Mouse (Mus musculus): Measurements from ENCODE around the gene Wdr46.

The Wdr46 gene

DNA sequence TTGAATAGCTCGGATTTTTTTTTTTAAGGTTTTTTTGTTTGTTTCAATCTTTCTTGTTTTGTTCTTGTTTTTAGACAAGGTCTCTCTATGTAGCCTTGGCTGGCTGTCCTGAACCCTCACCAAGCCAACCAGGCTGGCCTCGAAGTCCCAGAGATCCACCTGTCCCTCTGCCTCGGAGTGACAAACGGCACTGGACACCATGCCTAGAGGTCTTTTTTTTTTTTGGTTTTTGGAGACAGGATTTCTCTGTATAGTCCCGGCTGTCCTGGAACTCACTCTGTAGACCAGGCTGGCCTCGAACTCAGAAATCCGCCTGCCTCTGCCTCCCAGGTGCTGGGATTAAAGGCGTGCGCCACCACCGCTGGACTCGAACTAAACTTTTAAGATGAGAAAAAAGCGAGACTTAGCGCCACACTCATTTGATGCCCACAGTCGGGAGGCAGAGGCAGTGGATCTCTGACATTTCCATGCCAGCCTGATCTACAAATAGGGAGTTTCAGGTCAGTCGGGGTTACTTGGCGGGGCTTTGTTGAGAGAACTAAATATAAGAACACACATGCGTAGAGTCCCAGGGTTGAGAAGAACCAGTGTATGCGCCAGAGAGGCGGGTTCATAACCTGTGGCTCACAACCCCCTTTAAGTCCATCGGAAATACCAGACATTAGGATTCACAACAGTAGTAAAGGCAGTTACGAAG is 12.1 kb upstream of the Wdr46 start:
- DNase-seq (ENCODE audit: low read depth, low spot score): no peak

DNA sequence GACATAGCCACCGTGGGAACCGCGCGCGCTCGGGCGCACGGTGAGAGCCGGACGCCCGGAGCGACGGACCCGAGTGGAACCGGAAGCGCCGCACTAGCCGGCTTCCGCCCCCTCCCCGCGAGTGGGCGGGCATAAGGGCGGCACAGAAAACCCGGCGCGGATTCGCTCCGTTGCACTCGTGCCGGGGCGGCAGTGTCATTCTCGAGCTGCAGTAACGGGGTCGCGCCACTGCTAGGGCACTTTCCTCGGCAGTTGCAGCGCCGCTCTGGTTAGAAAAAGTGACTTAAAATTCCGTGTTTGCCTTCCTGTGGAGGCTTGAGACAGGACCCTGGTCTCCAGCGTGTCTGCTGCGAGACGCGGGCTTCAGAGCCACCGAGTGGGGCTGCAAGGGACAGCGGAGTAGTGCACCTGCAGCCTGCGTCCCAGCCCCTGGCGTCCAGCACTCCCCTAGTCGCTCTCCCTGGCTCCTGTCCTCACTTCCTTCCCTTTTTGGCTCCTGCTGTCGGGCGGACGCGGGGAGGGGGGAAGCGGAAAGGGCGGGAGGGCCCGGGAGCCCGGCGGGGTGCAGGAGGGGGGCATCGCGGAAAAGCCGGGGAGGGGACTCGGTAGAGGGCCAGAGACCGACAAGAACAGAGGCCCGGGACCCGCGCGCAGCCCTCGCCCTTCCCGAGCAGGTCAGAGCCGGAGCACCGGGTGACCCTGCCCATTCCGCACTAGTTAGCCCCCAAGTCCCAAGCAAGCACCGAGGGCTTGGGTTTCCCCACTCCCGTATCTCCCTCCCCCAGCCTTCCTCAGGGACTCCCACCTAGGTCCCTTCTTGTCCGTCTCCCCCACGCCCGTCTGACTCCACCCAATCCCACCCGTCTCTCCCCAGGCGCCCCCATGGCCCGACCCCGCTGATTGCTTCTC is 10.8 kb upstream of the Wdr46 start, which contains the start of gene Rgl2:
Gene Rgl2, plus strand, starts transcription at position 173 of the 909 bp plus-strand sequence.
- peak; percentile 94 for DNase-seq (ENCODE audit: low read depth, low spot score)

DNA sequence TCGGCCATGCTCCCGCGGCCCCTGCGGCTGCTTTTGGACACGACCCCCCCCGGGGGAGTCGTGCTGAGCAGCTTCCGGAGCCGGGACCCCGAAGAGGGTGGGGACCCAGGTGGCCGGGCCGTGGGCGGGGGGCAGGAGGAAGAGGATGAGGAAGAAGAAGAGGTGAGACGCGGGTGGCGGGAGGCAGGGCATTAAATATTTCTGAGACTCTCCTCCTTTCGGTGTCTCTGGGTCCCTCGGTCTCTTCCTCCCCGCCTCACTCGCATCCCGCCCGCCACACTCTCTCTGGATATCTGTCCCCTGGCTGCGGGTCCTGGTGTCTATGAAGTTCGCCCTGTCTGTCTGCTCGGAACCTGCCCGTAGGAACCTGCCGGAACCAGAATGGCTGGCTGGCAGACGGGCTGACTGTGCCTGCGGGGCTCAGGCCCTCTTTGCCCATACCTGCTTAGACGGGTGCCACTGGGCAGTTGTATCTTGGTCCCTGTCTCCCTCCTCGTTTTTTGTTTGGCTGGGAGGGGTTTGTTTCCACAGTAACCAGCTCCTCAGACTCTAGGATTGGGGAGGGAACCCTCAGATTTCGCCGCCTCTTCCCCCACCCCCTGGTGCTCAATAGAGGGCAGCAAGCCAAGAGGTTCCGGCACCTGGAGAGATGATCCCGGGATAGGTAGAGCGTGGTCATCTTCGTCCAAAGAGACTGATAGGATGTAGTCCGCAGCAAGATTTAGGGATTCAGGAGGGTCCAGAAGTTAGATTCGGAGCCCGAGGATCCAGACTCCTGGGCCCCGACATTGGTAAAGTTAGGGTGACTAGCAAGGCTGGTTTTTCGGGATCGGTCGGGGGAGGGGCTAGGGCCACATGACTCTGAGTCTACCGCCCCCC is 9.9 kb upstream of the Wdr46 start:
- DNase-seq (ENCODE audit: low read depth, low spot score): peak; percentile 96

DNA sequence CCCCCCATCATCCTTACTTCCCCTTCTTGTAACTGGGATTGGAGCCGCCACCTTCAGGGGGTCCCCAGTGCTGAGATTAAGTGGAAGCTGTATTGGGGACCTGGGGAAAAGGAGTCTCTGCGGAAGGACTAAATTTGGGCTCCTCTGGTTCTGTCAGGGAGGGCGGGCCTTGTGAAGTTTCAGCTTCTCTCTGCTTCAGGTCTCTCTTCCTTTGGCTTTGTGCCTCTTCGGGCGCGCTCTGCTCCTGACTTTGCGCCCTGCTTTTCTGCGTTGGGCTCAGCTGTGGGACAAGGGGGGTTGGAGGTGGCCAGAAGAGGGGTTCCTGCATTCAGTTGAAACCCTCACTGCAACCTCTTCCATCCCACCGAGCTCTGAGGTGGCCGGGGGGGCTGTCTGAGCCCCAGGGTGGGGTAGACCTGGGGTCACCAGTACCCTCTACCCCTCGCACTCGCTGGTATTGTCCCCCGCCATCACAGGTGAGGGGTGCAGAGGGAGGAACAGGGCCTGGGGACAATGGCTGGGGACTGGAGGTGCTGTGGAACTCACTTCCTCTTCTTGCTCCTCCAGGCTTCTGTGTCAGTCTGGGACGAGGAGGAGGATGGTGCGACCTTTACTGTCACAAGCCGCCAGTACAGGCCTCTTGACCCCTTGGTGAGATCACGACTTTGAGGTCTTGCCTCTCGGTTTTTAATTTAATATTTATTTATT is 9.1 kb upstream of the Wdr46 start:
- DNase-seq (ENCODE audit: low read depth, low spot score): no peak

DNA sequence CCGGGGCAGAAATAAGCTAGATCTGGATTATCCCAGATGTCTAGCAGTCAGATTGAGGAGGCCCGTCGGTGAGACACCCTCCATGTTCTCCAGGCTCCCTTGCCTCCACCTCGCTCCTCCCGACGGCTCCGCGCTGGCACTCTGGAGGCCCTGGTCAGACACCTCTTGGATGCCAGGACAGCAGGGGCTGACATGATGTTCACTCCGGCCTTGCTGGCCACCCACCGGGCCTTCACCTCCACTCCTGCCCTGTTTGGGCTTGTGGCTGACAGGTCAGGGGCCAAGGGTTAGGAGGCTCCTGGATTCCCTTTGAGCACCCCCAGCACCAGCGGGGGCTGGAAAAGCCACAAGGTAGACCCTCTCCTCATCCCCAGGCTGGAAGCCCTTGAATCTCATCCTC is 8.5 kb upstream of the Wdr46 start:
- no peak for DNase-seq (ENCODE audit: low read depth, low spot score)

DNA sequence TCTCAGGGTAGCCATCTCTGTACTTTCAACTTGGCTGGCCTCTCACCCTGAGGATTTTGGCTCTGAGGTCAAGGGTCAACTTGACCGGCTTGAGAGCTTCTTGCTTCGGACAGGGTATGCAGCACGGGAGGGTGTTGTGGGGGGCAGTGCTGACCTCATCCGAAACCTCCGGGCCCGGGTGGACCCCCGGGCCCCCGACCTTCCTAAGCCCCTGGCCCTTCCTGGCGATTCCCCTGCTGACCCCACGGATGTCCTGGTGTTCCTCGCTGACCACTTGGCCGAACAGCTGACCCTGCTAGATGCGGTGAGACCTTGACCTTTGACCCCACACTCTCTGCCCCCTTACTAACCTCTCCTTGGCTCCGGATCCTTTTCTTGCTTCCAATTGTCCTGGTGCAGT is 8.0 kb upstream of the Wdr46 start:
- no peak for DNase-seq (ENCODE audit: low read depth, low spot score)

DNA sequence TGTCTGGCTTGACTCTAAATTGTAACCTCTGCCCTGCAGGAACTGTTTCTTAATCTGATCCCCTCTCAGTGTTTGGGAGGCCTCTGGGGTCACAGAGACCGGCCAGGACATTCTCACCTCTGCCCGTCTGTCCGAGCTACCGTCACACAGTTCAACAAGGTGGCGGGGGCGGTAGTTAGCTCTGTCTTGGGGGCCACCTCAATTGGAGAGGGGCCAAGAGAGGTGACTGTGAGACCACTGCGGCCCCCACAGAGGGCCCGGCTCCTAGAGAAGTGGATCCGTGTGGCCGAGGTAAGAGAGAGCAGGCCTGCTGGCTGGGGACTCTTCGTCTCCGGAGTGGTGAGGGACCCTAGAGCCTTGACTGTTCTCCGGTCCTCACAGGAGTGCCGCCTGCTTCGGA is 7.5 kb upstream of the Wdr46 start:
- no peak for DNase-seq (ENCODE audit: low read depth, low spot score)

DNA sequence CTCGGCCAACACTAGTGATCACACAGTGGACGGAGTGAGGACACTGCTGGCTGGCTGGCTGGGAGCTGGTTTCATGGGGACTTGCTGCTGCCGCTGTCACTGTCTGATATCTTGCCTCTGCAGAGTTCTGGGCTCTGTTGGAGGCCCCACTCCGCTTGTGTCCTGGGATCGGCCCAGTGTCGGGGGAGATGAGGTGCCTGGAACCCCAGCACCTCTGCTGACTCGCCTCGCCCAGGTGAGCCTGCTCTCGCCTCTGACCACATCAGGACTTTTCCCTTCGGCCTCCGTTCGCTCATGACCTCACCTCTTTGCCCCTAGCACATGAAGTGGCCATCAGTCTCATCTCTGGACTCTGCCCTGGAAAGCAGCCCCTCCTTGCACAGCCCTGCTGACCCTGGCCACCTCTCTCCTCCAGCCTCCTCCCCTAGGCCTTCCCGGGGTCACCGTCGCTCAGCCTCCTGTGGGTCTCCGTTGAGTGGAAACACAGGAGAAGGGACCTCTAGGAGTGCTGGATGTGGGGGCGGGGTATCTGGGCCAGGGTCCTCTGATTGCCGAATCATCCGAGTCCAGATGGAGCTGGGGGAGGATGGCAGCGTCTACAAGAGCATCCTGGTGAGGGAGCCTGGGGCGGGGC is 4.9 kb upstream of the Wdr46 start:
- DNase-seq (ENCODE audit: low read depth, low spot score): no peak

DNA sequence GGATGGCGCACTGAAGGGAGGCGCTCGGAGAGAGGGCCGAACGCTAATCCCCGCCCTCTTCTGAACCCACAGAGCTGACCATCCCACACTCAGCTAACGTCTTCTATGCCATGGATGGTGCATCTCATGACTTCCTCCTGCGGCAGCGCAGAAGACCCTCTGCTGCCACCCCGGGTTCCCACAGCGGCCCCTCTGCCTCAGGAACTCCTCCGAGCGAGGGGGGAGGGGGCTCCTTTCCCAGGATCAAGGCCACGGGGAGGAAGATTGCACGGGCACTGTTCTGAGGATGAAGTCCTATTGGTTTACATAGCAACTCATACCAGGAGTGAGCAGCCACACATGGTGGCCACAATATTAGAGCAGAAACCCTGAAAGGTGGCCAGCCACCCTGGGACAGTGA is 3.5 kb upstream of the Wdr46 start:
- DNase-seq (ENCODE audit: low read depth, low spot score): no peak

DNA sequence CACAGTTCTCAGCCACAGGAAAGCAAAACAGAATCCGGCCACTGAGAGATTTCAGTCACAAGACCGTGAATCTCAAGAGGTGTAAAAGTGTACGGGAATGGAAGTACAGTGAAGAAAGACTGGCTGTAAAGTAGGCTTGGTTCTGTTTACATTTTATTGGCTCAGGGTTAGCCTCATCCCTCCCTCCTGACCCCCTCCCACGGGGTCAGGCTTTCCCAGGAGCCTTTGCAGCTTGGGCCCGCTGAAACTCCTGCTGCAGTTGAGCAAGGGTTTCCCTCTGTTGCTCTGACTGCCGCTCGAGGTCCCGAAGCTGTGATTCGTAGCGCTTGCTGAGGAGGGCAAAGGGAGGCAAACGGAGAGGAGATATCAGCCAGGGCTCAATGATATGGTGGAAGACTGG is 1.7 kb upstream of the Wdr46 start:
- peak; percentile 61 for DNase-seq (ENCODE audit: low read depth, low spot score)

DNA sequence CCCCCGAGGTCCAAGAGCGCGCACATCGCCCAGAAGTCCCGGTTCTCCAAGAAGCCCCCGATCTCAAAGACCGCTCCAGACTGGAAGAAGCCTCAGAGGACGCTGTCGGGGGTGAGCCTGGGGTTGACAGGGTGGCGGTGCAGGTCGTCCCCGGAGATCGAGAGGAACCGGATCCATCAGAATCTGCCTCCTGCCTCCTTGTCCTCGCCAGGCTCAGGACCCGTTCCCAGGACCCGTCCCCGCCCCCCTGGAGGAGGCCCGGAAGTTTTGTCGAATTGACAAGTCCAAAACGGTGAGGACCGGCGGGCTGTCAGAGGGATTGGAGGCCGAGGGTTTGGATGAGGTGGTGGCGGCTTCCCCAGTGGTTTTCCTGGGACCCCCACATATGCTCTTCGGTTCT is 521 bp downstream of the Wdr46 start:
- DNase-seq (ENCODE audit: low read depth, low spot score): peak; percentile 67

DNA sequence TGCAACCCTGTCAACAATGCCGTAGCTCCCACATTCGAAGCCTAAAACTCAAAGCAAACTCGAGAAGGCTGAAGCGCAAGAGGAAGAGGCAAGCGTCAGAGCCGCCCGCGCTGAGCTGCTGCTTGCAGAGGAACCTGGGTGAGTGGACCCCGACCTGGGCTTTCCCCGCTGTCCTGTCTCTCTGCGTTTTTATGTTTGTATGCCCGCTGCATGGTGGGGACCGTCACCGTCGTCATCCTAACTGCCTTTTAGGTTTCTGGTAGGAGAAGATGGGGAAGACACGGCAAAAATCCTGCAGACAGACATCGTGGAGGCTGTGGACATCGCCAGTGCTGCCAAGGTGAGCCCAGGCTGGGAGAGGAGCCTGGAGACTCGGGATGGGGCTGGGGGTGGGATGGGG is 921 bp downstream of the Wdr46 start:
- DNase-seq (ENCODE audit: low read depth, low spot score): no peak

DNA sequence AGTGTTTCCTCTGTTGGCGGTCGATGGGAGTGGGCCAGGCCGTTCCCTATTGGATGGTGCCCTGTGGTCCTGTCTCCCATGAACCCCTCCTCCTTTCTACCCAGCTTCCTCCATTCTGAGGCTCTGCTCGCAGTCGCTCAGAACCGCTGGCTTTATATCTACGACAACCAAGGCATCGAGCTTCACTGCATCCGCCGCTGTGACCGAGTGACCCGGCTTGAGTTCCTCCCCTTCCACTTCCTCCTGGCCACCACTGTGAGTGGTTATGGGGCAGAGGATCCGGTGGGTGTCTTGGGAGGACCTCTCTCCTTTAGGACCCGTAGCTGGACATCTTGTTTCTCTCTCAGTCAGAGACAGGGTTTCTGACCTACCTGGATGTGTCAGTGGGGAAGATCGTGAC is 3.0 kb downstream of the Wdr46 start:
- no peak for DNase-seq (ENCODE audit: low read depth, low spot score)

DNA sequence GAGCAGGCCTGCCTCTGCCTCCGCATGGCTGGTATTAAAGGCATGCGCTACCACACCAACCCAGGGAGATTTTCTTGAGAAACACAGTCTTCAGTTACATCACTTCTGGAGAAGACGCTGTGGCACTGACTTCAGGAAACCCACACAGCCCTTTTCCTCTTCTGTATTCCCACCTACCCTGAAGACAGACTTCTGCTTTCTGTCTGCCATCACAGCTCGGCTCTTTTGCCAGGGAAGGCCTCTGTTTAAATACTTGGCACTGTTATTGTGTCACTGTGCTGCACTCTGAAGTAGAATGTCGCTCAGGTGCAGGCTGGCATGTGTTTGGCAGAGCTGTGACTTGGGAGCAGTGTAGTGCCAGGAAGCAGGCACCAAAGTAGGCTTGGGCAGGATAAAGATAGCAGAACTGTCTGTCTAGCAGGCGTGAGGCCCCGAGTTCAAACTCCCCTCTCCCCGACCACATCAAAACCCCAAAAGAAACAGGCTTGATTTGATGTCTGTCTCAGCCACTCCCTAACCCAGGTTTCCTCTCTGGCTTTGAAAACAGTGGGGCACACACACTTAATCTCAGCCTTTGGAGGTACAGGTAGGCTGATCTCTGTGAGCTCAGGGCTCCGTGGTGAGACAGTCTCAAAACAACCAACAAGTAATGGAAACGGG is 7.1 kb downstream of the Wdr46 start:
- DNase-seq (ENCODE audit: low read depth, low spot score): no peak

DNA sequence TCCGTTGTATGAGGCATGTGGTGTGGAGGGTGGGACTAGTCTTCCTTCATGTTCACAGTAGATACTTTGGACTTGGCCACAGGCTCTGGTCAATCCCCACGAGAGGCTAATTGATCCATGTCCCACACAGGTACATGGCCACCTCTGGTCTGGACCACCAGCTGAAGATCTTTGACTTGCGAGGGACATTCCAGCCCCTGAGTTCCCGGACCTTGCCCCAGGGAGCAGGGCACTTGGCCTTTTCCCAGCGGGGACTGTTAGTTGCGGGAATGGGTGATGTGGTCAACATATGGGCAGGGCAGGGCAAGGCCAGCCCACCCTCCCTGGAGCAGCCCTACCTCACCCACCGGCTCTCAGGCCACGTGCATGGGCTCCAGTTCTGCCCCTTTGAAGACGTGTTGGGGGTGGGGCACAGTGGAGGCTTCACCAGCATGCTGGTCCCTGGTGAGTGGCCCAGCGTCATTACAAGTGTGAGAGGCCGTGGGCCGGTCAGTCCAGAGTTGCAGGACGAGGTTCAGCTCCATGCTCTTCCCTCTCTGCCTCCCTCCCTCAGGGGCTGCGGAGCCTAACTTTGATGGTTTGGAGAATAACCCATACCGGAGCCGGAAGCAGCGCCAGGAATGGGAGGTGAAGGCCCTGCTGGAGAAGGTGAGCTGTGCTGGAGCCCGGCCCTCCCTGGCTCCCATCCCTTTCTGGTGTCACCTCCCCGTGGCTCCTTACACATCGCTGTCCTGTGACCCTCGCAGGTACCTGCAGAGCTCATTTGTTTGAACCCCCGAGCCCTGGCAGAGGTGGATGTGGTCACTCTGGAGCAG is 7.8 kb downstream of the Wdr46 start:
- DNase-seq (ENCODE audit: low read depth, low spot score): no peak

DNA sequence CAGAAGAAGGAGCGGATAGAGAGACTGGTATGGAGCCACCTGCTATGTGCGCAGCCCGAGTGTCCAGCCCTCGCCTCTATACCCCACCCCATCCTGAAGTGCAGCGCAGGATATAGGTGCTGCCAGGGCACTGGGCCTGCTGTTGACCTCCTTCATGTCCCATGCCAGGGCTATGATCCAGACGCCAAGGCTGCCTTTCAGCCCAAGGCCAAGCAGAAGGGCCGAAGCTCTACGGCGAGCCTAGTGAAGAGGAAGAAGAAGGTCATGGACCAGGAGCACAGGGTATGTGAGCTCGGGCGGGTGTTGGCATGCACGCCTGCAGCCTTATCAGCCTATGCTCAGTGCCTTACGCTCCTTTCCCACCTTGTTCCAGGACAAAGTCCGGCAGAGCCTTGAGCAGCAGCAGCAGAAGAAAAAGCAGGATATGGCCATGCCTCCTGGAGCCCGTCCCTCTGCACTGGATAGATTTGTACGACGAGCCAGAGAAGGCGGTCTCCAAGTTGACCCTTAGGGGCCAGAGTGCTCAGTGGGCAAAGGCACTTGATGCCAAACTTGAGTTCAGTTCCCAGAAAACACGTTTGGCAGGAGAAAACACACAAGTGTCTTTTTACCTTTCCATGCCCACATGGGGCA is 8.6 kb downstream of the Wdr46 start:
- DNase-seq (ENCODE audit: low read depth, low spot score): no peak

DNA sequence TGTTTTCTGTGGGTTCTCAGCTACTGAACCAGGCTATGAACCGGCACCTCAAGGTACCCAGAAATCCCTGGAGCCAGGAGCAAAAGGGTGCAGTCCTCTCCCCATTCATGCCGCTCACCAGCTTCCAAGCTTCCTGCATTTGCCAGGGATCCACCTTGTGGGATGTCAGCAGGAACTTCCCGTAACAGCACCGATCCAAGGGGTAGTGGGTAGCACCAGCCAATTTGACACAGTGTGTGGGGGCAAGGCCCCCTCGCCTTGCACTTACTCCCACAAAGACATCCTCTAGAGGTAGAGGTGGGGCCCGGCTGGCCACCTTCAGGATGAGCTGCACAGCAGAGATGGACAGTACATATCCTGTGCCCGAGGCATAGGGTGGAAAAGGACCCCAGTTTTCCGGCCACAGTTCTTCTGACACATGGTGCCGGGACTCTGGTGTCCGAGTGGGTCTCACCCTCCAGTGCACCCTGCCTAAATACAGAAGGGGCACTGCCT is 9.7 kb downstream of the Wdr46 start:
- no peak for DNase-seq (ENCODE audit: low read depth, low spot score)

DNA sequence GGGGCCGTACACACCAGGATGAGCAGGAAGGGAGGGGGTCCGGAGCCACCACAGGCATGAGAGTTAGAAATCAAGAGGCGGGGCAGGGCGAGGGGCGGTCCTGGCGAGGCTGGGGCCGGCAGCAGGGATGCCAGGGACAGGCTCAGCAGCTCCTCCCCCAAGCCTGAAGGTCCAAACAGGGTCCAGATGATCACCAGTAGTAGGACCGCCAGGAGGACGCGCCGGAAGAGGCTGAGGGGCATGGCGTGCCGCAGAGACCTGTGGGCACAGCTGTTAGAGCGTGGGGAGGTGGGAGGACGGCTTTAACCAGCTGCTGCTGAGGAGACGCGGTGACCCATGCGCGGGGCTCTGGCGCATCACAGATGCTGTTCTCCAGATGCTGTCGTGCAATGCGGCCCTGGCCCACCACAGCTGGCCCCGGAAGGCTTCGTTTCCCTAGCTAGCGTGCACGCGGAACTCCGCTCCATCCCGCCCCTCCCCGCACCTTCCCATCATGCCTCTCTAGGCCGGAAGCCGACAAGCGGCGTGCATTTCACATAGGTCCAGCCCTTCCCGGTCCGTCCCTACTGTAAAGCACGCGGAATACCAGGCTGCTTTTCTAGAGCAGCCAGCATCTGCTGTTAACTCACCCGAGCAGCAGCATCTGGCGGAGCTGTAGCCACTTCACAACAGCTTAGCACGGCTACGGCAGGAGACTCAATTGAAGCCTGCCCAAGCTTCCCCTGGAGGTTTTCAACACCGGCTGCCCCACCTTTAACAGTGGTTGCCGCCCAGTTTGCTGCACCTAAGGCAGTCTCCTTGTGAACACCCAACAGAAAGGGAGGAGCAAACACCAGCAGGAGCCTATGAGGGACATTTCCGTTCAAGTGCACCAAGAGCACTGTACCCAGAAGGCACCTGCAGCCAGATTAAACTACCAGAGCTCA is 10.8 kb downstream of the Wdr46 start, which contains the start of gene B3galt4:
Gene B3galt4, minus strand, starts transcription at position 468 of the 926 bp plus-strand sequence.
- peak; percentile 97 for DNase-seq (ENCODE audit: low read depth, low spot score)
